Mouse (Mus musculus) stomach, postnatal 0 days (tissue): ENCODE data around the gene Gm853. TPM values are rescaled to one million over a fixed set of nuclear protein-coding genes. Genes with fewer than 3 reads are reported as not detected.

Experiments
- ATAC-seq: fragments of 200-750 bp; cut with Nextera tagmentation; 2 replicates; pipeline ENCODE4 v1.8.0; 2017; ENCODE audit not compliant: low FRiP score, low TSS enrichment
- DNase-seq: peaks from one replicate; pipeline ENCODE4 v3.0.0-alpha.2; 2016; ENCODE audit warnings: low spot score
- H3K27ac ChIP-seq: fragments of 300-500 bp; sonication (generic); replicated peaks from 2 replicates; pipeline ENCODE4 v1.5.1; 2014; ENCODE audit warnings: mild to moderate bottlenecking, control low read depth
- H3K27me3 ChIP-seq: fragments of 300-500 bp; sonication (generic); 2 replicates; pipeline ENCODE4 v1.6.1; 2014; ENCODE audit warnings: low read length; ENCODE audit not compliant: control insufficient read depth, insufficient read depth
- H3K36me3 ChIP-seq: fragments of 300-500 bp; sonication (generic); 2 replicates; pipeline ENCODE4 v1.6.1; 2014; ENCODE audit warnings: low read length, mixed read lengths; ENCODE audit not compliant: control insufficient read depth, insufficient read depth
- H3K4me1 ChIP-seq: fragments of 300-500 bp; sonication (generic); replicated peaks from 2 replicates; pipeline ENCODE4 v1.6.1; 2014; ENCODE audit warnings: antibody characterized with exemption; ENCODE audit not compliant: control insufficient read depth, insufficient read depth
- H3K4me2 ChIP-seq: fragments of 300-500 bp; sonication (generic); replicated peaks from 2 replicates; pipeline ENCODE4 v1.6.1; 2014; ENCODE audit warnings: low read depth, mild to moderate bottlenecking, control low read depth, moderate library complexity
- H3K4me3 ChIP-seq: fragments of 300-500 bp; sonication (generic); 2 replicates; pipeline ENCODE4 v1.5.1; 2014; ENCODE audit warnings: low read depth, low read length, control low read depth
- H3K9ac ChIP-seq: fragments of 300-500 bp; sonication (generic); 2 replicates; pipeline ENCODE4 v1.6.1; 2014; ENCODE audit warnings: mild to moderate bottlenecking, low read length, control low read depth, mixed read lengths
- H3K9me3 ChIP-seq: fragments of 300-500 bp; sonication (generic); 2 replicates; pipeline ENCODE4 v1.6.1; 2016; ENCODE audit warnings: low read length; ENCODE audit not compliant: control insufficient read depth
- CTCF ChIP-seq: IDR thresholded peaks from 2 replicates; pipeline ENCODE4 v1.5.1; 2016; ENCODE audit warnings: antibody characterized with exemption, low read depth, mild to moderate bottlenecking, moderate library complexity
- EP300 ChIP-seq: optimal IDR thresholded peaks from 2 replicates; pipeline ENCODE3; 2016; ENCODE audit warnings: antibody characterized with exemption
- WGBS: fragments of 180-500 bp; shearing (Covaris S2); extraction: QIAGEN DNeasy Blood & Tissue Kit; methylation state at CpG from one replicate; pipeline ENCODE4 v1.1.7; 2014; 5-methylcytosine and 5-hydroxymethylcytosine counted together
- polyA plus RNA-seq: library from polyadenylated mRNA; unstranded; fragments of >200 nt; fragmentation: Nextera tagmentation; extraction: Ambion mirVana; gene quantifications from 2 replicates; pipeline ENCODE4 v1.2.1, GENCODE M21; 2015

The Gm853 gene
- polyA plus RNA-seq, 1 experiment from 2014 or later, result not detected

GRCm38 (mm10) chr4:130175072-130175711 lies 47.0 kb downstream of the Gm853 start, which contains the start of gene Tinagl1:
Tinagl1 (minus strand) TSS chr4:130175122.
- H3K36me3 ChIP-seq, result no peaks in the 10 kb centered on the region
- WGBS, result 12% methylated on average over 14 of the region's 14 CpGs
- peak within 1 kb of the TSS; percentile 91 for H3K27ac ChIP-seq
- H3K9ac ChIP-seq, result peak within 1 kb of the TSS; percentile 61
- TF ChIP-seq CTCF, result no peak
- no peak for TF ChIP-seq EP300
- no peaks in the 10 kb centered on the region for H3K27me3 ChIP-seq
- peaks cover 17% of the 10 kb centered on the region for H3K4me1 ChIP-seq
- no peaks in the 10 kb centered on the region for H3K9me3 ChIP-seq
- peak; percentile 4; the same call in 1 of the 2 replicates for ATAC-seq
- H3K4me2 ChIP-seq, result peak within 1 kb of the TSS; percentile 75
- DNase-seq, result peak; percentile 43
- peak within 1 kb of the TSS; percentile 44 for H3K4me3 ChIP-seq

DNA sequence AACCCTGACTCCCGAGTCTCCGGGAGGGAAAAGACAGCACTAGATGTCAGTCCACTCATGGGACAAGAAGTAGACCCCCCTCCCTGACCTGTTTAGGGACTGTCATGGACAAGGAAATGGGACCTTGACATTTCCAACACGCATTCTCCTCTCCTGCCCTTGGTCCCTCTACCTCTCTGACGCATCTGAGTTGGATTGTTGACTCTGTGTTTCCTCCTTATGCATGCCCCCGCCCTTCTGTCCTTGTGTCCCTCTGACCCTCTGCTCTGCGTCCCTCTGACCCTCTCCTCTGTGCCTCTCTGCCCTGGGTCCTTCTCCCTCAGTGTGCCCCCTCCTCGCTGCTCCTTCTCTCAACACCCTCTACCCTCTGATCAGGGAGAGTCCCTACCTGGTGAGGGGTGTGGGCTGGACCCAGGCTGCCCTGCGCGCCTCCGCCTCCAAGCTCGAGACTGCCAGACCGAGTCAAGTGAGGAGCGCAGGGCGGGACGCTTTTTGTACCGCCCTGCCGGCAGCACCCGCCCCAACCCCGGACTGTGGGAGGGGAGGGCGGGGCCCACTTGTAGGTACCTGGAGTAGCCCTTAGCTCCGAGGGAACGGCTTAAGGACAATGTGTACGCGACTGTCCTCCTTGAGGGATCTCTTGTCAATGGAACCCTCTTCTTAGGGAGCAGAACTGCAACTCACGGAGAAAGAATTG lies 47.7 kb downstream of the Gm853 start:
- peaks cover 17% of the 10 kb centered on the region for H3K4me1 ChIP-seq
- peak overlapping the region; percentile 91 for H3K27ac ChIP-seq
- peak overlapping the region; percentile 44 for H3K4me3 ChIP-seq
- H3K9ac ChIP-seq, result peak overlapping the region; percentile 61
- H3K27me3 ChIP-seq, result no peaks in the 10 kb centered on the region
- H3K4me2 ChIP-seq, result peak overlapping the region; percentile 75
- peak; percentile 87 for ATAC-seq
- H3K9me3 ChIP-seq, result no peaks in the 10 kb centered on the region
- 2% methylated on average over 25 of the region's 25 CpGs for WGBS
- TF ChIP-seq CTCF (no peak), EP300 (no peak)
- H3K36me3 ChIP-seq, result no peaks in the 10 kb centered on the region; the same call in 1 of the 2 replicates
- peak; percentile 92 for DNase-seq

DNA sequence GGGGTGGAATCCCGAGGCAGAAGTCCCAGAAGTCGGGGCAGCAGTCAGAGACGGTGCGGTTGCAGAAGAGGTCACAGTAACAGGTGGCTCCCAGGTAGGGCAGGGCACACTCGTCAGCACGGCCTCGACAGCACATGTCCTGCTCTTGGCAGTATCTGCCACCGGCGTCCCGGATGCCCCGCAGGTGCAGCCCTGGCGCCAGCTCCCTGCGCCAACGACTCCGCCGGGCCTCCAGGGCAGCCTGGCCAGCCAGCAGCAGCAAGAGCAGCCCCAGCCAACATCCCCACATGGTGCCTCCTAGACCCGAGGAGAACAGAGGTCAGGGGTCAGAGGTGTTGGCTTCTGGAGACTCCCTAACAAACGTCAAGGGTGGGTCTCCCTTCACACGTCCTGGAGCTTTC lies 48.3 kb downstream of the Gm853 start:
- 28% methylated on average over 19 of the region's 19 CpGs for WGBS
- TF ChIP-seq EP300 (no peak), CTCF (no peak)
- peak overlapping the region; percentile 75 for H3K4me2 ChIP-seq
- no peaks in the 10 kb centered on the region for H3K9me3 ChIP-seq
- peak overlapping the region; percentile 61 for H3K9ac ChIP-seq
- DNase-seq, result peak; percentile 49
- peaks cover 17% of the 10 kb centered on the region for H3K4me1 ChIP-seq
- H3K36me3 ChIP-seq, result no peaks in the 10 kb centered on the region; the same call in 1 of the 2 replicates
- H3K27ac ChIP-seq, result peak overlapping the region; percentile 91
- peak overlapping the region; percentile 44 for H3K4me3 ChIP-seq
- peak; percentile 1; the same call in 1 of the 2 replicates for ATAC-seq
- no peaks in the 10 kb centered on the region for H3K27me3 ChIP-seq

DNA sequence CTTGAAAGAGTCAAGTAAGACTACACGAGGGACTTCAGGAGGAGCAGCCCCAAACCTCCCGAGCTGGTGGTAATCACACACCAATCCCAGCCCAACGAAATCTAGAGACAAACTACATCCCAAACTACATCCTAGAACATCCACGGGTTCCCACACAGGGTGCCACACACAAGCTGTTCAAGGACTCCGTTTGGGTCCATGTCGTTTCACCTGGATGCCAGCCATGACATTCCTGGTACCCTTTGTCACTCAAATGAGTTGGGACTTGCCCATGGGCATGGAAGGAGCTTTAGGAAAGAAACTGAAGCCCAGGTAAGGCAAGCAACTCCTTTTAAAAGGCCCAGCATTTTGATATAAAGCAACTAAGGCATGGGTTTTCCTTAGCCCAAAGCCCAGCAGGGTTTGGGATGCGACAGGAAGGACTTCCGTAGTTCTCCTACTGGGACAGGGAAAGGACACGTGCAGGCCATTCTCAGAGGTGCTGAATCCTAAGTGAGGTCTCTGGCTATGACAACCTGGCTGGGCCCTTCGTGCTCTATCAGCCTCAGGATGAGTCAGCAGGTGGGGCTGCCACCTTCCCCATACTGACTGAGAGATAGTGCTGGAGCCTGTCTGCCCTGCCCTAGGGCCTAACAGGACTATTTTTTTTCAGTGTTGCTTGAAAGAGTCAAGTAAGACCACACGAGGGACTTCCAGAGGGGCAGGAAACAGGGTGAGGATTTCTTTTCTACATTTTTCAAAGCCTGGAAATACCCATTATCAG lies 49.0 kb downstream of the Gm853 start:
- peaks cover 22% of the 10 kb centered on the region for H3K4me1 ChIP-seq
- peak overlapping the region; percentile 75 for H3K4me2 ChIP-seq
- peak overlapping the region; percentile 61 for H3K9ac ChIP-seq
- no peak for ATAC-seq
- peak overlapping the region; percentile 91 for H3K27ac ChIP-seq
- H3K9me3 ChIP-seq, result no peaks in the 10 kb centered on the region
- TF ChIP-seq EP300 (no peak), CTCF (peak; percentile 9; the same call in 1 of the 2 replicates)
- DNase-seq, result peak; percentile 55
- 52% methylated on average over 11 of the region's 11 CpGs for WGBS
- peak overlapping the region; percentile 44 for H3K4me3 ChIP-seq
- no peaks in the 10 kb centered on the region for H3K27me3 ChIP-seq
- no peaks in the 10 kb centered on the region; the same call in 1 of the 2 replicates for H3K36me3 ChIP-seq

- Histone ChIP-seq H3K9me3 (no peaks in the 10 kb centered on the region), H3K9ac (peak overlapping the region; percentile 47; the same call in 1 of the 2 replicates), H3K4me3 (peak overlapping the region; percentile 6; the same call in 1 of the 2 replicates), H3K27me3 (no peaks in the 10 kb centered on the region), H3K27ac (peak overlapping the region; percentile 91), H3K36me3 (no peaks in the 10 kb centered on the region; the same call in 1 of the 2 replicates), H3K4me1 (peaks cover 29% of the 10 kb centered on the region), H3K4me2 (peak overlapping the region; percentile 75)
- WGBS, result 19% methylated on average over 11 of the region's 11 CpGs
- DNase-seq (peak; percentile 50), ATAC-seq (peak; percentile 8; the same call in 1 of the 2 replicates)
- TF ChIP-seq CTCF, result no peak
- no peak for TF ChIP-seq EP300
These were observed 50.0 kb downstream of the Gm853 start for GRCm38 (mm10) chr4:130171951-130172765.
